Mouse (Mus musculus): Measurements from ENCODE around the gene Olfr411. TPM values are rescaled to one million over a fixed set of nuclear protein-coding genes. Genes with fewer than 3 reads are reported as not detected.

The Olfr411 gene
- polyA plus RNA-seq, 1 experiment from 2014 or later = not detected

GRCm38 (mm10) chr11:74337931-74338330, 14.5 kb downstream of the Olfr411 start, which contains the start of gene Olfr410:
Gene Olfr410 (minus strand): TSS chr11:74338031.
- H3K36me3 ChIP-seq = no peaks in the 10 kb centered on the region
- no peaks in the 10 kb centered on the region for H3K27me3 ChIP-seq
- no peak within 1 kb of the TSS for H3K9ac ChIP-seq
- ATAC-seq (ENCODE audit: low read depth) = no peak
- H3K4me1 ChIP-seq (replicated peaks) = no peaks in the 10 kb centered on the region
- H3K4me3 ChIP-seq = no peak within 1 kb of the TSS
- H3K4me2 ChIP-seq = no peak within 1 kb of the TSS
- 0 out of 2 replicates have a peak, but pooled peaks cover 2% of the 10 kb centered on the region for H3K9me3 ChIP-seq
- no peak within 1 kb of the TSS for H3K27ac ChIP-seq (replicated peaks)
- WGBS = 80% methylated on average over 6 of the region's 6 CpGs

- ATAC-seq (ENCODE audit: low read depth) = no peak
- H3K4me3 ChIP-seq = no peak overlapping the region
- H3K4me1 ChIP-seq (replicated peaks) = no peaks in the 10 kb centered on the region
- H3K27me3 ChIP-seq = no peaks in the 10 kb centered on the region
- no peak overlapping the region for H3K27ac ChIP-seq (replicated peaks)
- no peak overlapping the region for H3K9ac ChIP-seq
- H3K36me3 ChIP-seq = no peaks in the 10 kb centered on the region
- no peaks in the 10 kb centered on the region for H3K9me3 ChIP-seq
- H3K4me2 ChIP-seq = no peak overlapping the region
Observed at GRCm38 (mm10) chr11:74328781-74329180, 23.7 kb downstream of the Olfr411 start.

- 83% methylated on average over 2 of the region's 2 CpGs for WGBS
- no peak overlapping the region for H3K9ac ChIP-seq
- H3K36me3 ChIP-seq = no peaks in the 10 kb centered on the region
- H3K27ac ChIP-seq (replicated peaks) = no peak overlapping the region
- no peaks in the 10 kb centered on the region for H3K27me3 ChIP-seq
- H3K4me1 ChIP-seq (replicated peaks) = no peaks in the 10 kb centered on the region
- ATAC-seq (ENCODE audit: low read depth) = no peak
- H3K9me3 ChIP-seq = no peaks in the 10 kb centered on the region
- no peak overlapping the region for H3K4me3 ChIP-seq
- no peak overlapping the region for H3K4me2 ChIP-seq
Observed at GRCm38 (mm10) chr11:74326044-74326443, 26.4 kb downstream of the Olfr411 start.

Other genes with a start within 250 kb of the Olfr411 start
- not detected in 2 replicates for gene Olfr401, start 238.9 kb downstream of the Olfr411 start, polyA plus RNA-seq (2015; fragmentation: Nextera tagmentation; extraction: Ambion mirVana)
- gene Olfr402, start 199.1 kb downstream of the Olfr411 start, polyA plus RNA-seq (2015; fragmentation: Nextera tagmentation; extraction: Ambion mirVana) = not detected in 2 replicates
- gene Olfr403, start 166.4 kb downstream of the Olfr411 start, polyA plus RNA-seq (2015; fragmentation: Nextera tagmentation; extraction: Ambion mirVana) = not detected in 2 replicates
- not detected in 2 replicates for gene Olfr43, start 141.3 kb downstream of the Olfr411 start, polyA plus RNA-seq (2015; fragmentation: Nextera tagmentation; extraction: Ambion mirVana)
- gene Olfr406, start 92.8 kb downstream of the Olfr411 start, polyA plus RNA-seq (2015; fragmentation: Nextera tagmentation; extraction: Ambion mirVana) = not detected in 2 replicates
- not detected in 2 replicates for gene Olfr59, start 68.9 kb downstream of the Olfr411 start, polyA plus RNA-seq (2015; fragmentation: Nextera tagmentation; extraction: Ambion mirVana)
- not detected in 2 replicates for gene Olfr410, start 14.6 kb downstream of the Olfr411 start, polyA plus RNA-seq (2015; fragmentation: Nextera tagmentation; extraction: Ambion mirVana)
- not detected in 2 replicates for gene Olfr412, start 9.4 kb upstream of the Olfr411 start, polyA plus RNA-seq (2015; fragmentation: Nextera tagmentation; extraction: Ambion mirVana)

Measured in neural tube, embryonic 13.5 days (tissue).